Mouse (Mus musculus) heart, adult 9 months (tissue): ENCODE data around the gene Pth2.
"Not testable (repeated sequence)": the region's sequence is repeated elsewhere in the genome, so short reads cannot be mapped to it uniquely, and the experiment has no call there.

Experiments used
- DNase-seq, 2 experiments: peaks; one replicate each; pipeline ENCODE4 v3.0.0; 2022; ENCODE audit warnings: low spot score in 2 of 2

Pth2 gene

DNA sequence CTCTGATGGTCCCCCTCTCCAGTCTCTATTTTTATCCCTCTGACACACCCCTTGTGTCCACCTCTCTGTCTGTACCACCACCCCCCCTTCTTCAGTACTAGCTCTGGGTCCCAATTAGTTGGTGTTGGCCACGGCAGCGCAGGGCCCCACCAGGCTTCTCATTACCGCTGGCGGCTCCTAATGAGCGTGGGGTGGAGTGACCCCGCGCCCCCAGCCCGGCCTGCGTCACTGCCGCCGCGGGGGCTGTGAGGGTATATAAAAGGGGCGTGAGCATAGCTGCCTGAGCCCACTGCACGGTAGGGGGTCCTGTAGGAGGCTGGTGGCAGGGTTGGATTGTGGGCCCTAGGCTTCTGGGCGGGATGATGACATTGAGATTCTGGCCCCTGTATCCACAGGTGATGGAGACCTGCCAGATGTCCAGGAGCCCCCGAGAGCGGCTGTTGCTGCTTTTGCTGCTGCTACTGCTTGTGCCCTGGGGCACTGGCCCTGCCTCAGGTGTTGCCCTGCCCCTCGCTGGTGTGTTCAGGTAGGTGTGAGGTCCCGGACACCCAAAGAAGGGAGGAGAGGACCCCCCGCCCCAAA, at the start of gene Pth2:
TSS of gene Pth2 (plus strand) at position 100 of the 582 bp plus-strand sequence.
- no peak for DNase-seq

DNA sequence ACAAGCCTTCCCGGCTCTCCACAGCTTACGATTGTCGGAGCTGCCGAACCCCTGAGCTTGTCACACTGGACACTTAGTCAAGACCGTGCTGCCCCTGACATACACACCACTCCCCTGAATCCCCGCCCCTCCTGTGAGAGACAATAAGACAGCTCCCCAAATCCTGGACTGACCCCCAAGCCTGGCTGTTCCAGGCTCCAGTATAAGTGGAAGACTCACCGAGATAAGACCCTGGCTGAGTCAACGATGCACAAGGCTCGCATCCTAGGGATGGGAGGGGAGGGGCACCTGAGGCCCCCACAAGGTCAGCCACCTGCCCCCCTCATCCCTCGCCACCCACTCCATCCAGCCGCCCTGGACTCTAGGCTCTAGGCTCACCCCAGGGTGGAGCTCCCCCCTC, 48.9 kb upstream of the Pth2 start:
- no peak for DNase-seq

DNA sequence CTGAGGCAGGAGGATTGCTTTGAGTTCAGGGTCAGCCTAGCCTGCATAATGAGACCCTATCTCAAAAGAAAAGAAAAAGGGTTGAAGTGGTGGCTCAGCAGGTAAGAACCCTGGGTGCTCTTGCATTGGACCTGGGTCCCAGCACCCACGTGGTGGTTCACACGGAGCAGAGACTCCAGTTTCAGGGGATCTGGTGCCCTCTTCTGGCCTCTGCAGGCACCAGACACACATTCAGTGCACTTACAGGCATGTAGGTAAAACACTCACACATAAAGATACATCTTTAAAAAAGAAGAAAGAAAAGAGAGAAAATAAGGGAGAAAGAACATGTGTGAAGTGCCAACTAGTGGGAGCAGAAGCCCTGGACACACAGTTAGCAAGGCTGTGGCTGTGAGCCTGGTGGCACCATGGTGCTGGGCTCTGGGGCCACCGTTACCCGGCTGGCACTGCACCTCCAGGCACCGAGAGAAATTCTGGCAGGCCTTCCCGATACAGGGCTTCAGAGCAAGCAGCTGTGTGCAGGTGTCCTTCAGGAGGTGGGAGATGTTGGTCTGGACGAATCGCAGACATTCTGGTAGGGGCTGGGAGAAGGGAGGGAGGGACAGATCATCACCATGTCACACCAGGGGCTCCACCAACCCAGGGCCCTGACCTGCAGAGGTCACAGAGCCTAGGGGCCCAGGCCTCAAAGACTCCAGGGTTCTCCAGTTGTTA, 47.2 kb upstream of the Pth2 start:
- no peak for DNase-seq

DNA sequence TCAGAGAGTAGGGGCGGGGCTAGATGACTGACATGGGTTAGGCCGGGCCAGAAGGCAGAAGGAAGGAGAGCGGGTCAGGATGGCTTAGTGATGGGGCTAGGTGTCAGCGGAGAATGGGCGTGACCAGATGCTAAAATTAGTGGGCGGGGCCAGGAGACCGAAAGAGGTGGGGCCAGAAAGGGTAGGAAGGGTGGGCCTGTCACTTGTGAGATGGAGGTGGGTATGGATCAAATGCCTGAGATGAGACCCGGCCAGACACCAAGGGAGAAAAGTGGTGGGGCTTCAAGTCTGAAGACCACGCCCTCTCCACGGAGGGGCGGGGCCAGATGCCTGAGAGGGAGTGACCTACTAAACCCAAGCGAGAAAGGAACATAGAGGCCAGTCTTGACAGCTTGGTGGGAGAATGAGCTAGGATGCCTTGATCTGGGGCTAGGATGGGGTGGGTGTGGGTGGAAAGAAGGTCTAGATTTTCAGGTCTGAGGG, 46.2 kb upstream of the Pth2 start:
- no peak for DNase-seq

DNA sequence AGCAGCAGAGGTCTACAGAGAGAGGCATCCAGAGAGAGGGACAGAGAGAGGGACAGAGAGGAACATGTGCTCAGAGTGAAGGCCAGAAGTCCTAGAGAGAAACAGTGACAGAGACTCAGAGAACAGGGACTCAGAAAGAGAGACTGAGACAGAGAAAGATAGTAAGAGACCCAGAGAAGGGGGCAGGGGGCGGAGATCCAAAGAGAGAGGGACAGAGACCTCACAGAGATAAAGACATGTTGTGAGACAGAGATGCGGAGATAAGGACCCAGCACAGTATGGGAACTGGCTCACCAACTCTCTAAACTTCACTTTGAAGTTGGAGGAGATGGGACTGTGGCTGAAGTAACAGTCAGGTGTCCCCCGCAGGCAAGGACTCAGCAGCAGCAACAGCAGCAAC, 45.4 kb upstream of the Pth2 start:
- no peak for DNase-seq

DNA sequence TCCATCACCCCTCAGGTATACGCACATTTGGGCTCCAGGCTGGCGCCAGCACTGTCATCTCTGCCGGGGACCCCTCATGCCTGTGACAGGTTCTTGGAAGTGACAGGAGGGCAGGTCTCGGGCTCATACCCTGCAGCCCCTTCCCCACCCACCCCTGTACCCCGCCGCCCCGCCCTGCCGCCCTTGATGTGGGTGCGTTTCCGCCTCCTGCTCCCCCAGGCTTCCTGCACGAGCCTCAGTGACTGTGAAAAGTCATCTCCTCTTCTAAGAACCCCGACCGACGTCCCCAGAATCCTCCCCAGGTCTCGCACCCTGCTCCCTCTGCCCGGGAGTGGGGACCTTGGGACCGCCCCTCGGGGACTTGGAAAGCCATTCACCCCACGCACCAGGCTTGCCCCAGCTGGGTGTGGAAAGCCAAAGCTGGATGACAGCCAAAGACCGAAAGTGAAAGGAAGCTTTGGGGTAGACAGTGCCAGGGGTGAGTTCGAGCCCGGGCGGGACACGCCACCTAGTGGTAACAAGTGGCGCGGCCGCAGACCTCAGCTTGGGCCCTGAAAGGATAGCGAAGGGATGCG, 44.7 kb upstream of the Pth2 start, which contains the start of the genes Gm45713 and Flt3l:
TSS of gene Gm45713 (minus strand) at position 239 of the 575 bp plus-strand sequence.
TSS of gene Flt3l (minus strand) at position 440 of the 575 bp plus-strand sequence.
- DNase-seq, result peak; percentile 95 to 96

DNA sequence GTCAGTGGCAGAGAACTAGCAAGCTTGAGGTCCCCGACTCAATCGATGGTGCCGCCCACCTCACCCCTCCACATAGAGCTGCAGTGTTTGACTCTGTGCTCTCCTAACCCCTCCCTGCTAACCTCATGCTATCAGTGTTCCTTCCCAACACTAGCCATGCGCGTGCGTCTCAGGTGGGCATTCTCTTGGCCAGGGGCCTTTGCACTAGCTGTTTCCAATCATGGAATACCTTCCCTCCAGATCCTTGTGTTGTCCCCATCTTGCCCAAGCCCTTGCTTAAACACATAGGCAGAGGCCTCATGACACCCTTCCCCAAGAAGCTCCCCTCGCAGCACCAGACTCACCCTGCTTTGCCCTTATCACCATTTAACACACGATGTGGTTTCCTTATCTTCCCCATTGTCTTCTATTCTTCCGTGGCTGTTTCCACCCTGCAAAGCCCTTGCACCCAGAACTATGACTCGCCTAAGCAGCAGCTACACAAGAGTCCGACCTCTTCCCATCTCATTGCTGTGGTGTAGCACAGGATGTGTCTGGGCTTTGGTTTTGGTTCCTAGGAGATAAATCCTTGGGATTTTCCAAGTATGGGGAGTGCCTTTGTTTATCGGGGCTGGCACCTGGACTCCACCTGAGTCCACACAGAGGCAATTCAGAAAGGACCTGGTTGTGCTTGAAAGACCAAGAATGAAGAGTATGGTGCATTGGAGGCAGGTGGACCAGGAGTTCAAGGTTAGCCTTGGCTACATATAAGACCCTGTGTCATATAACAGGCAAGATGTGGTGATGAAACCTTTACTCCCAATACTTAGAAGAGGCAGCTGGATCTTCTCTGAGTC, 43.4 kb upstream of the Pth2 start:
- DNase-seq, result no peak

DNA sequence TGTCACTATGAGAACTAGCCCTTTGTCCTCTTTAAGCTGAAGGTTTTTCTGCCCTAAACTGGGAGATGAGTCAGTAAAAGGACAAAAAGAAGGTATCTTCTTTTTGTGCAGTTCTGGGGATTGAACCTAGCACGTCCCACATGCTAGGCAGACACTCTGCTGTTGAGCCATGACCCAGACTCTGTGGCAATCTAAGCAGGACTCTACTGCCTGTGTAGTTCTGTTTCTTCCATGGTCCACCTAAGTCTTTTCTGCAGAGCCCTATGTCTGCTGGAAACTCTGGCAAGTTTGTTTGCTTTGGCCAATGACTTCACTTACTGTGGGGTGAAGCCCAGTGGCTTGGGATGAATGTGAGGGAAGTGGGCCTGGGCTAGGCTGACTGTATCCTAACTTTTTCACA, 42.4 kb upstream of the Pth2 start:
- no peak for DNase-seq

DNA sequence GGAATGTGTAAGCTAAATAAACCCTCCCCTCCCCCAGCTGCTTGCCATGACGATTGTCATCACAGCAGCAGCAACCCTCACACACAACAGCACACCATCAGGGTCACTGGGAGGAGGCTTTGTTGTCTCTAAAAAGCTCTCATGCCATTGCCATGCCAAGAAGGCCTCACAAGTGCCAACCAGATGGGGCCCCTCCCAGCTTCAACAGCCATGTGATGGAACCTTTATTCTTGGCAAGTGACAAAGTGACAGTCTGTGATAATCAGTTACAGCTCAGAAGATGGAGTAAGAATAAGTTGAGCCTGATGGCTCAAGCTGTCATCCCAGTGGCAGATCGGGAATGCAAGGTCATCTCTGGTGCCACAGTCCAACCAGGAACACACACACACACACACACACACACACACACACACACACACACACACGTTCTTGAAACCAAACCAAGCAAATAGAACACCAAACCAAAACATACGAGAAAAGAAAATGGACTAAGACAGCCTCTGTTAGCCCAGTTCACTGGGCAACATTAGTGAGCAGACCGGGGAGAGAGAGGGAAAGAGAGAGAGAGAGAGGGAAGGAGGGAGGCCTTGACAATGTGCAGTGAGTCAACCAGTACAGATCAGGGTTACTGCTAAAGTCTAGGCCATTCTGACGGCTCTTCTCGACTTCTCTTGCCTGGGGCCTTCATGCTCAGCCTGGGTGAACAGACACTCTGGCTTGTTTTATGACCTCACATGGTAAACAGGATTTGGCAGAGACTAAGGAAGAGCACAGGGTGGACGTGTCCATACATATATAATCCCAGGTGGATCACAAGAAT, 40.7 kb upstream of the Pth2 start:
- no peak for DNase-seq

DNA sequence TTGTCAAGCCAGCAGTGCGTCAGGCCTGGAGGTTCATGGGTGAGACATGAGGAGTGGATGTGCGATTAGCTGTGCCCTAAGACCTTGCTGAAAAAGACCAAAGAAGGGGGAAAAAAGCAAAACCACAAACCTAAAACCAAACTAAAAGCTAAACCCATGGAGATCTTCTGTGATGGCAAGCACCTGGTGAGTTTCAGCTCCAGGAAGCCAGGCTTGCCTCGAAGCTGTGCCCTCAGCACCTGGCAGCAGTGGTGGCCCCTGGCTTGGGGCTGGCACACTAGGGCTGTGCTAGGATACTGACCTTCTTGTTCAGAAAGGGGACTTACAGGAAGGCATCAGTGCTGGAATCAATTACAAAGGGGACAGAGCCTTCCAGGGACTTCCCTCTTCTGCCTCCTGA, 39.5 kb upstream of the Pth2 start:
- no peak for DNase-seq

DNA sequence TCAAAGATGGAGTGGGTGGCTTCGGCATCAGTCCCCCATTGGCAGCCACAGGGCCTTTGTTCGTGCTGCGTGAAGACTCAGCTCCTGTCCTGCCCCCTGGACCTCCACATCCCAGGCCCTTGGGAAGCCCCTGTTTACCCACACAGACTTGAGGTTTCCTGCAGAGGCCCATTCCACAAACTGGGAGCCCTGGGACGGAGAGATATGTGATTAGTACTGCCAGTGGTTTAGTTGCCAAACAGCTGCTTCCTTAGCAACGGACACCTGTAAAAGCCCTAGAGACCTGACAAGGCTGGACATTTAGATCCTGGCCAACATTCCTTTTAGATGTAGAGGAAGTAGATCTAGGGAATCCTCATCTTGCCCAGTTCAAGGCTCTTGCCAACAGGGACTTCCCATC, 38.9 kb upstream of the Pth2 start:
- no peak for DNase-seq

DNA sequence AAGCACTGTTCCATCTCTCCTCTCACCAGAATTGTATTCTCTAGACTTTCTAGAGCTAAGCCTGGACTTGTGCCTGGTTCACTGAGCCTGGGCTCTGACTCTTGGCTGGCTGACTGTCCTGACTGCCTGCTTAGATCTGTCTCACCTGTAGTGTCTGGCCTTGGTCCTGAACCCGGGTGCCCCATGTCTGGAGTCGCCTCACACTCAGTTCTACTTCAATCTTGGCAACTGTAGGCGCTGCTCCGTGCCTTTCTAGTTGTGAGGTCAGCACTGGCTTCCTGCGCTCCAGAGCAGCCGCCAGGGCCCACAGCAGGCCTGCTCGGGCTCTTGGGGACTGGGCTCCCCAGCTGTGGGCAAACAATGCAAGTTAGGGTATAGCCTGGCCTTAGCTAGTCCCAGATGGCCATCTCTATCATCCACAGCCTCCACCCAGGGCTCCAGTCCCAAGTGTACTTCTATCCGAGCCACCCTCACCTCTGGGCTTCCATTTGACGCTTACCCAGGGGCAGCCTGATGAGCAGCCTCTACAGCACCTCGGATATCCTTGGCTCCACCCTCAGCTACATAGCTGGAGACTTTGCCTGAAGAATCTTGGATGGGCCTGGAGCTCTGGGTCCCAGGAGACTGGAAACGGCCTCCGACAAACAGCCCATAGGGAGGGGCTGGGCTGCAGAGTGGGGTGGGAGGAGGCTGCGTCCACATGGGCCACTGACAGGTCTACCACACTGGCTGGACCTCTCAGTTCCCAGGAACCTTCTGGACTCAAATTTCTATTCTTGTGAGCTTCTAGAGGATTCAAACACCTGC, 36.2 kb upstream of the Pth2 start:
- peak; percentile 59 to 70 for DNase-seq

DNA sequence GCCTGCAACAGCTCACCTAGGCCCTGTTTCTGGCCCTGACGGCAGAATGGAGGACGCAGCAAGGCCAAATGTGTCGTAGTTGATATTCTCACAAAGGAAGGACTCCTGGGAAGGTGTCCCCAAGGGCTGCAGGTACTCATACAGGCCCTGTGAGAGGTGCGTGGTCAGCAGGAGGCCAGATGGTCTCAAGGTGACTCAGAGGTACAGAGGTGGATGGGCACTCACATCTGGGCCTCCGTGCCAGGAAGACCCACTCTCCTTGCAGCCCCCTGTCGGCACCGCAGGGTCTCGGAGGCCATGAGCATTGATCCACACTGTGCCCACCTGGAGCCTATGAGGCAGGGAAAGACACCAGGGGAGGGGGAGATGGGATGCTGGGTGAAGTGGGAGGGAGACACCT, 35.3 kb upstream of the Pth2 start:
- DNase-seq, result no peak

DNA sequence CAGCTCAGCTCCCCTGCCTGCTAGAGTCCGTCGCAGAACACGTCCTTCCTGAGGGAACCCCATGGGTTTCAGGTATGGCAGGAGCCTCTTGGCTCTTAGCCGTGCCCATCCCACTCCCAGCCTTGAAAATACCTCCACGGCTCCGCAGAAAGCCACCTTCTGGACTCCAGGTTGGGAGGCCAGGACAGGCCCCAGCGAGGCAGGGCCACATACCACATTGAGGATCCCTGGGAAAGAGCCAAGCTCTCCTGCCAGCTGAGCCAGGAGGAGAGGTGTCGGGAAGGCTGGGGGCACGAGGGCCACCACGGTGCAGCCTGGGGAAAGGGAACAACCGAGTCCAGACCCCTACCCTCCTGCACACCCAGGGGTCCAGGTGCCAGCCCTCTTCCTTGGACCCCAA, 33.5 kb upstream of the Pth2 start:
- DNase-seq, result no peak

DNA sequence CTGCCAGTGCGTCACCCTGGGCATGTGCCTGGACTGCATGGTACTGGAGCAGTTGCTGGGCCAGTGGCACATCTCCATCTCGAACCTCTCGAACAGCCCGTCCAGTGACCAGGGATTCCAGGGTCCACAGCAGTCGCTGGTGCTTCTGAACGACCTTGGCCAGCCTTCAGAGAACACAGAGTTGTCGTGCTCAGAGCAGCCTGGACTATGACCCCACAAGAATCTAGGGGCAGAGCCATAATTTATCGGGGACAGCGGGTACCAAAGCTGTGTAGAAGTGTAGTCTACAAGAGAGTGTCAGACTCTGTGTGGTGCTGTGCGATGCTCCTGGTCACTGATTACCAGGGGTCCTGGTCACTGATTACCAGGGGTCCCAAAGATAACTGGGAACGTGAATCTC, 32.9 kb upstream of the Pth2 start:
- no peak for DNase-seq

DNA sequence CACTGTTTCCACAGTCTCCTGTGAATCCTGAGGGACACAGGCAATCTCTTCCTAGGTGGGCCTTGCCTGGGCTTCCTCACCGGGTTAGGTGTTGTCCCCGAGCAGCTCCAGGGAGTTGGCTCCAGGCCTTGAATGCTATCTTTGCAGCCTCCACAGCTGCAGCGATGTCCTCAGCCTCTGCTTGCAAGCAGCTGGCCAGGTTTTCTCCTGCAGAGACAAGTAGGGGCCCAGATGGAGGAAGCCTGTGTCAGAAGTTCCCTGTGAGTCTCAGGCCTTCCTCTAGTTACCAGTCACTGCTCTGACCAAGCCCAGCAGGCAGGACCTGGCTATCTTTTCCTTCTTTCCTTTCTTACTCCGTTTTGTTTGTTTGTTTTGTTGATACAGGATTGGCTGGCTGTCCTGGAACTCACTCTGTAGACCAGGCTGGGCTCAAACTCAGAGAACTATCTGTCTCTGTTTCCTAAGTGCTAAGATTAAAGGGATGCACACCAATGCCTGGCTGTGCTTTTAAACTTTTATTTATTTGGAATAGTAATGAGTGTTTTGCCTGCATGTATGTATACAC, 32.2 kb upstream of the Pth2 start:
- DNase-seq, result peak; percentile 51 to 70

DNA sequence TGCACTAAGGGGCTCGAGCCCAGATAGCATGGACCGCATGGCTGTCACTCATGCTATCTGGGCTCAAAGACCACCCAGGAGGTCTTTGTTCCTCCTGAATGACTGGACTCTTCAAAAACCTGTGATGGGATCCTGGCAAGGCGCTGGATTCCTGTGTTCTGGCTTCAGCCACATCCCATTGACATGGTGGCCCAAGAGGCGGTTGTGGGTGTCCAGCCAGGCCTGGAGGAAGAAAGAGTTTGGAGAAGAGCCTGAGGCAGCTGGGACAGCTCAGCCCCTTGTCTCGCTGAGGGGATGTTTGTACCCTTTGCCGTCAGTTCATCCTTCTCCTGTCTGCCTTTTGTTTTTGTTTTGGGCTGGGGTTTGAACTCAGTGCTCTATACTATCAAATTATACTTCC, 31.2 kb upstream of the Pth2 start:
- peak; percentile 68 to 76 for DNase-seq

DNA sequence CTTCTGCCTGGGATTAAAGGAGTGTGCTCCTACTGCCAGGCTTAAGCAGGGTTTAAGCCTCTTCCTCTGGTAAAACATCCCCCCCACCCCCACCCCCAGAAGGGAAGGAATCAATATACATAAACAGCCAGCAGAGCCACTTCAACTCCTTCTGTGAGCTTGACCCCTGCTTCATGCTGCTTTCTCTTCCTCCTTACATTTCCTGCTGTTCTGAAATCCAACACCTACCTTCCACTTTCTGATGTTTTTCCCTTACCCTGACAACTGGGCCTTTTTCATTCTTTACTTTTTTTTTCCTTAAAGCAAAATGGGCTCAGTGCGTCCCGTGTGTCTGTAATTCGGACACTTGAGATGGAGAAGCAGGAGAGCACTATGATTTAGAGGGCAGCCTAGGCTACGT, 30.5 kb upstream of the Pth2 start:
- DNase-seq, result no peak

DNA sequence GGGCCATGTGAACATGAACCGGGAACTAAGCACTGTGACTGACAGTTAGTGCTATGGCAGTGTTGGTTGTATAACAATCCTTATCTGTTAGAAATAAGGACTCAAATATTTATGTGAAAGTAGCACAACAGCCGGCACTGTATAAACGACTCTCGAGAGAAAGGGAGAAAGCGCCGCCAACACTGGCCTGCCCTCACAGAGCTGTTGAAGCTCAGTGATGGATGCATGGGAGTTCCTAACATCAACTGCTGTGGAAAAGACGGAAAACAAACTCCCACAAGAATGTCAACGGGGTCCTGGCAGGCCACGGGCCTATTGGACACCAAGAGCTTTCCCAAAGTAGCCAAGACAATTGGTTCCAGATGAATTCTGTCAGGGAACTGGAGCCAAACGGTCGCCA, 29.5 kb upstream of the Pth2 start:
- peak; percentile 70 to 78 for DNase-seq

DNA sequence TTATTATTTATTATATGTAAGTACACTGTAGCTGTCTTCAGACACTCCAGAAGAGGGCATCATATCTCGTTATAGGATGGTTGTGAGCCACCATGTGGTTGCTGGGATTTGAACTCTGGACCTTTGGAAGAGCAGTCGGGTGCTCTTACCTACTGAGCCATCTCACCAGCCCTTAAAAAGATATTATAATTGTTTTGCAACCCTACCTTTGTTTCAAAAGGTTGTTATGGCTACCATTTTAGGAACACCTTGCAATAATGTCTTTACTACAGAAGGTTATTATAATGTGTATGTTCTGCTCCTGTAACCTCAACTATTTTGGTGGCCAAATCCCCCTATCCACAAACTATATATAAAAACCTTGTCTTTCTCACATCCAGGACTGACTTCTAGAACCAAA, 27.7 kb upstream of the Pth2 start:
- not testable (repeated sequence) for DNase-seq
